Comparison of ENCODE assay signal across 9 mouse cellular contexts in genomic region chr16:20195546-20195945, GRCm38 (mm10). TPM values are rescaled to one million over a fixed set of nuclear protein-coding genes. Genes with fewer than 3 reads are reported as not detected.
DNase-seq lines count a peak whose midpoint lies in the region; ATAC-seq and TF ChIP-seq lines count a peak whose summit lies in the region.
"Had no signal": no experiment of that assay in that cellular context is flagged by ENCODE, and none has a peak within 500 bp of the region (broad histone marks: within the 10 kb centered on the region; RNA-seq: fewer than 3 reads in every experiment).

No protein-coding gene starts in this region.

- H3K4me3 ChIP-seq in cortical plate, adult 2 months (ENCODE audit: insufficient read depth, low read length) = no peak overlapping the region
- no peak overlapping the region for H3K4me3 ChIP-seq in neural tube, embryonic 15.5 days (replicated peaks)

- no peak overlapping the region for H3K27ac ChIP-seq in cortical plate, adult 2 months (ENCODE audit: insufficient read depth, low read length)
- H3K27ac ChIP-seq in neural tube, embryonic 15.5 days (replicated peaks) = no peak overlapping the region

- peaks cover 70% of the 10 kb centered on the region for H3K36me3 ChIP-seq in neural tube, embryonic 15.5 days

- no peaks in the 10 kb centered on the region for H3K27me3 ChIP-seq in neural tube, embryonic 15.5 days (replicated peaks)

- no peak for TF ChIP-seq POLR2A in cortical plate, adult 2 months (IDR thresholded peaks at IDR 0.05; ENCODE audit: extremely low read depth, insufficient read depth, low read length)

- TF ChIP-seq CTCF in cortical plate, adult 2 months (IDR thresholded peaks at IDR 0.05; ENCODE audit: extremely low read depth, insufficient read depth, low read length) = peak; percentile 30; the same call in 1 of the 2 replicates

- DNase-seq in cerebellum, postnatal 10 days = peak; percentile 40 to 47
- DNase-seq in cerebellum, adult 11 months = no peak
- peak; percentile 28 for DNase-seq in left cerebral cortex, postnatal 4 days
- DNase-seq in left cerebral cortex, postnatal 25 days (ENCODE audit: low spot score in 2 of 2) = no peak
- DNase-seq in retina, embryonic 14.5 days (ENCODE audit: low spot score) = peak; percentile 59
- DNase-seq in right cerebral cortex, postnatal 36 days (ENCODE audit: low spot score in 2 of 2) = no peak

- no peak overlapping the region for H3K4me2 ChIP-seq in neural tube, embryonic 15.5 days

- no peak for ATAC-seq in neural tube, embryonic 15.5 days (ENCODE audit: low FRiP score)

- no peak overlapping the region for H3K9ac ChIP-seq in neural tube, embryonic 15.5 days (replicated peaks)

- intact Hi-C loops in left cerebral cortex, postnatal 4 days (cut with DNase I) = no loop called here
- intact Hi-C loops in left cerebral cortex, postnatal 25 days (cut with DNase I) = no loop called here

- H3K9me3 ChIP-seq in neural tube, embryonic 15.5 days (replicated peaks) = no peaks in the 10 kb centered on the region
- H3K9me3 ChIP-seq: G1E had no signal

- WGBS in neural tube, embryonic 15.5 days = 94% methylated on average over 3 of the region's 3 CpGs

- H3K4me1 ChIP-seq in cortical plate, adult 2 months (ENCODE audit: control insufficient read depth, insufficient read depth, low read length) = no peaks in the 10 kb centered on the region
- no peaks in the 10 kb centered on the region for H3K4me1 ChIP-seq in neural tube, embryonic 15.5 days

RNA-seq across cellular contexts. Expression of gene Map6d1, which starts 45.6 kb away (rescaled TPM):
- 1 to 10 TPM; 8.4 to 9.0 TPM for total RNA-seq in left cerebral cortex, postnatal 4 days (2021)
- 10 to 100 TPM; 46.4 to 54.3 TPM for total RNA-seq in left cerebral cortex, postnatal 25 days (2021)
- 81.0 and 88.3 TPM in 2 replicates for polyA plus RNA-seq in cortical plate, adult 2 months (2012; rRNA removed)
- polyA plus RNA-seq in neural tube, embryonic 15.5 days (2015; fragmentation: Nextera tagmentation; extraction: Ambion mirVana) = 7.9 and 9.0 TPM in 2 replicates
- total RNA-seq: G1E had no signal
- polyA plus RNA-seq: G1E had no signal

RNA-seq across cellular contexts. Expression of gene Yeats2, which starts 54.7 kb away (rescaled TPM):
- total RNA-seq in left cerebral cortex, postnatal 4 days (2021) = 10 to 100 TPM; 61.1 to 65.8 TPM
- 10 to 100 TPM; 36.4 to 37.9 TPM for total RNA-seq in left cerebral cortex, postnatal 25 days (2021)
- 35.4 and 37.5 TPM in 2 replicates for polyA plus RNA-seq in cortical plate, adult 2 months (2012; rRNA removed)
- 18.1 and 20.0 TPM in 2 replicates for polyA plus RNA-seq in neural tube, embryonic 15.5 days (2015; fragmentation: Nextera tagmentation; extraction: Ambion mirVana)

Comparison
In these comparisons a context has a peak if more than half of its experiments do, and no peak if none do; other contexts are left out.
1. DNase-seq: peak in cerebellum, postnatal 10 days (2 of 2), left cerebral cortex, postnatal 4 days (single experiment) and retina, embryonic 14.5 days (single experiment); none in cerebellum, adult 11 months (single experiment), left cerebral cortex, postnatal 25 days (0 of 2) and right cerebral cortex, postnatal 36 days (0 of 2).
2. RNA of gene Map6d1, which starts 45.6 kb away (total RNA-seq): 46.4 to 54.3 TPM in left cerebral cortex, postnatal 25 days; 8.4 to 9.0 TPM in left cerebral cortex, postnatal 4 days; every median in the first group is over 4 times any median in the second.